Mouse (Mus musculus): ENCODE data around the gene Wdr1. TPM values are rescaled to one million over a fixed set of nuclear protein-coding genes. Genes with fewer than 3 reads are reported as not detected.

Gene Wdr1
- polyA plus RNA-seq, 1 experiment from 2014 or later: 168 TPM

- no peaks in the 10 kb centered on the region for H3K27me3 ChIP-seq (ENCODE audit: insufficient read depth, poor library complexity, severe bottlenecking)
- no peak overlapping the region for H3K4me3 ChIP-seq
- H3K36me3 ChIP-seq: peaks cover 100% of the 10 kb centered on the region
- H3K9me3 ChIP-seq: no peaks in the 10 kb centered on the region
- no peak overlapping the region for H3K27ac ChIP-seq
- no peak for DNase-seq (ENCODE audit: low spot score)
- WGBS: 90% methylated on average over 1 of the region's 1 CpGs
- H3K4me1 ChIP-seq (replicated peaks): no peaks in the 10 kb centered on the region
Observed at GRCm38 (mm10) chr5:38540898-38541297, 22.1 kb downstream of the Wdr1 start.

GRCm38 (mm10) chr5:38538508-38538907 lies 24.5 kb downstream of the Wdr1 start:
- no peak for DNase-seq (ENCODE audit: low spot score)
- no peak overlapping the region for H3K4me3 ChIP-seq
- no peaks in the 10 kb centered on the region for H3K9me3 ChIP-seq
- no peaks in the 10 kb centered on the region for H3K27me3 ChIP-seq (ENCODE audit: insufficient read depth, poor library complexity, severe bottlenecking)
- H3K4me1 ChIP-seq (replicated peaks): no peaks in the 10 kb centered on the region
- peaks cover 100% of the 10 kb centered on the region for H3K36me3 ChIP-seq
- no peak overlapping the region for H3K27ac ChIP-seq
- WGBS: 90% methylated on average over 8 of the region's 8 CpGs

GRCm38 (mm10) chr5:38537845-38538244 lies 25.2 kb downstream of the Wdr1 start:
- Histone ChIP-seq H3K4me3 (no peak overlapping the region), H3K36me3 (peaks cover 100% of the 10 kb centered on the region)
- DNase-seq (ENCODE audit: low spot score): no peak

GRCm38 (mm10) chr5:38536822-38537221 lies 26.2 kb downstream of the Wdr1 start:
- 84% methylated on average over 3 of the region's 3 CpGs for WGBS
- Histone ChIP-seq H3K9me3 (no peaks in the 10 kb centered on the region), H3K36me3 (peaks cover 100% of the 10 kb centered on the region), H3K27me3 (ENCODE audit: insufficient read depth, poor library complexity, severe bottlenecking) (no peaks in the 10 kb centered on the region), H3K27ac (no peak overlapping the region), H3K4me1 (replicated peaks) (no peaks in the 10 kb centered on the region), H3K4me3 (no peak overlapping the region)
- no peak for DNase-seq (ENCODE audit: low spot score)

More at GRCm38 (mm10) chr5:38537845-38538244, 25.2 kb downstream of the Wdr1 start:
- H3K27me3 ChIP-seq (ENCODE audit: insufficient read depth, poor library complexity, severe bottlenecking): no peaks in the 10 kb centered on the region
- H3K4me1 ChIP-seq (replicated peaks): no peaks in the 10 kb centered on the region
- H3K9me3 ChIP-seq: no peaks in the 10 kb centered on the region
- WGBS: 94% methylated on average over 4 of the region's 4 CpGs
- H3K27ac ChIP-seq: no peak overlapping the region

- no peak for DNase-seq (ENCODE audit: low spot score)
- no peak overlapping the region for H3K27ac ChIP-seq
- WGBS: 88% methylated on average over 4 of the region's 4 CpGs
- peaks cover 100% of the 10 kb centered on the region for H3K36me3 ChIP-seq
- H3K4me3 ChIP-seq: no peak overlapping the region
- no peaks in the 10 kb centered on the region for H3K9me3 ChIP-seq
- no peaks in the 10 kb centered on the region for H3K27me3 ChIP-seq (ENCODE audit: insufficient read depth, poor library complexity, severe bottlenecking)
- H3K4me1 ChIP-seq (replicated peaks): no peaks in the 10 kb centered on the region
Observed at GRCm38 (mm10) chr5:38532084-38532483, 30.9 kb downstream of the Wdr1 start.

DNA sequence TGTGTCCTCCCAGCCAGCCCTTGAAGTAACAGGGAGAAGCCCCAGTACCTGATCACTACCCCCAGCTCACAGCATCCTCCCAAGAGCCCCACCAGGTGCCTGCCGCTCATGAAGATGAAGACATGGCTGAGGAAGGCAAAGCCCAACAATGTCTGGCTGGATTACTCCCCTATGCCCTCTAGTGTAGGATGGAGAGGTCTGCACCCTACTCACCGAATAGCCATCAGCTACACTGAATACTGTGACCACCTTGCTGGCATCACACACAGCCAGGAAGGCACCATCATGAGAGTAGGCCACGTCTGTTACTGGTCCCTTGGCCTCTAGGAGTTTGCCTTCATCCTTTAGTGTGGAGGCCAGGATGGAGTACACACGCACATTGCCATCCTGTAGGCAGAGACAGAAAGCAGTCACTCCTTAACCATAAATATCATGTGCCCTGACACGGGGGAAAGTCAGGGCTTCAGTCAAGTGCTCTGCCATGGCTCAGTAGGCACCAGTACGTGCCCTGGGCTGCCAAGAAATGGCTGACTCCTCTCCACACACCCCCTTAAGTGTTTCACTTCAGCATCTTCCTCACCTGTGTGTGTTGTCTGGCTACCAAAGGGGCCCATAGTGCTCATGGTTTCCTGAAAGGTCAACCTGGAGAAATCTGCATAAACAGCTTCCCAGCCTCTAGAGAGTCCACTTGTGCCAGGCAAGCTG lies 33.1 kb downstream of the Wdr1 start:
- peak; percentile 17 for DNase-seq (ENCODE audit: low spot score)

DNA sequence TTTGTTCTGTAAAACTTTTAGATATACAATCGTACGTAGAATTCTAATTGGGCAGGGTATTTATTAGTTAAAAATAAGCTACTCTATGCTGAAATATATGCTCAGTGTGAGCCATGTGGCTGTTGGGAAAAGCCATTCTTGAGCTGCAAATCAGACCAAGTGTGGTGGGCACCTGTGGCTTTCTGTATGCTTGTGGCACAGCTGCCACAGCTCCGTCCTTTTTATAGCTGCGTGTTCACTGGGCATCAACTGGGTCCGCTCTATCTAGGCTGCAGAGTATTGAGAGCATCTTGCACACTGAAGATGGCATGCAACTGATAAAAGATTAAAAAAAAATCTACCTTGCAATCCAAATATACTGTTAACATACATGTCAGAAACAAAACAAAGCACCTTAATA lies 40.0 kb downstream of the Wdr1 start:
- Histone ChIP-seq H3K4me3 (no peak overlapping the region), H3K9me3 (no peaks in the 10 kb centered on the region), H3K36me3 (peaks cover 36% of the 10 kb centered on the region), H3K27ac (no peak overlapping the region), H3K4me1 (replicated peaks) (no peaks in the 10 kb centered on the region), H3K27me3 (ENCODE audit: insufficient read depth, poor library complexity, severe bottlenecking) (no peaks in the 10 kb centered on the region)
- DNase-seq (ENCODE audit: low spot score): no peak
- WGBS: 96% methylated on average over 5 of the region's 5 CpGs

More for the DNA sequence above, 33.1 kb downstream of the Wdr1 start:
- Histone ChIP-seq H3K4me3 (no peak overlapping the region), H3K9me3 (no peaks in the 10 kb centered on the region), H3K4me1 (replicated peaks) (no peaks in the 10 kb centered on the region), H3K36me3 (peaks cover 100% of the 10 kb centered on the region), H3K27ac (no peak overlapping the region), H3K27me3 (ENCODE audit: insufficient read depth, poor library complexity, severe bottlenecking) (no peaks in the 10 kb centered on the region)
- 81% methylated on average over 6 of the region's 6 CpGs for WGBS

- 55% methylated on average over 1 of the region's 1 CpGs for WGBS
- DNase-seq (ENCODE audit: low spot score): no peak
- Histone ChIP-seq H3K27ac (no peak overlapping the region), H3K36me3 (peaks cover 15% of the 10 kb centered on the region), H3K4me3 (no peak overlapping the region), H3K4me1 (replicated peaks) (no peaks in the 10 kb centered on the region), H3K27me3 (ENCODE audit: insufficient read depth, poor library complexity, severe bottlenecking) (no peaks in the 10 kb centered on the region), H3K9me3 (no peaks in the 10 kb centered on the region)
Observed at GRCm38 (mm10) chr5:38520838-38521237, 42.2 kb downstream of the Wdr1 start.

GRCm38 (mm10) chr5:38516267-38516666 lies 46.8 kb downstream of the Wdr1 start:
- H3K36me3 ChIP-seq: no peaks in the 10 kb centered on the region
- no peaks in the 10 kb centered on the region for H3K9me3 ChIP-seq
- H3K4me3 ChIP-seq: no peak overlapping the region
- peak; percentile 21 for DNase-seq (ENCODE audit: low spot score)
- WGBS: 53% methylated on average over 6 of the region's 6 CpGs
- no peaks in the 10 kb centered on the region for H3K27me3 ChIP-seq (ENCODE audit: insufficient read depth, poor library complexity, severe bottlenecking)
- no peak overlapping the region for H3K27ac ChIP-seq
- H3K4me1 ChIP-seq (replicated peaks): peaks cover 18% of the 10 kb centered on the region; the same call in 1 of the 2 replicates

GRCm38 (mm10) chr5:38512991-38513390 lies 50.0 kb downstream of the Wdr1 start:
- Histone ChIP-seq H3K36me3 (no peaks in the 10 kb centered on the region), H3K4me1 (replicated peaks) (peaks cover 18% of the 10 kb centered on the region; the same call in 1 of the 2 replicates), H3K4me3 (no peak overlapping the region), H3K27me3 (ENCODE audit: insufficient read depth, poor library complexity, severe bottlenecking) (no peaks in the 10 kb centered on the region), H3K9me3 (no peaks in the 10 kb centered on the region), H3K27ac (no peak overlapping the region)
- WGBS: 16% methylated on average over 2 of the region's 2 CpGs
- no peak for DNase-seq (ENCODE audit: low spot score)

GRCm38 (mm10) chr5:38509568-38509967 lies 53.5 kb downstream of the Wdr1 start:
- peaks cover 27% of the 10 kb centered on the region for H3K4me1 ChIP-seq (replicated peaks)
- H3K27me3 ChIP-seq (ENCODE audit: insufficient read depth, poor library complexity, severe bottlenecking): no peaks in the 10 kb centered on the region
- no peaks in the 10 kb centered on the region for H3K9me3 ChIP-seq
- no peaks in the 10 kb centered on the region for H3K36me3 ChIP-seq
- DNase-seq (ENCODE audit: low spot score): no peak
- H3K27ac ChIP-seq: no peak overlapping the region
- no peak overlapping the region for H3K4me3 ChIP-seq
- 88% methylated on average over 4 of the region's 4 CpGs for WGBS

GRCm38 (mm10) chr5:38505435-38505765 lies 57.6 kb downstream of the Wdr1 start:
- no peak for DNase-seq (ENCODE audit: low spot score)
- Histone ChIP-seq H3K27me3 (ENCODE audit: insufficient read depth, poor library complexity, severe bottlenecking) (no peaks in the 10 kb centered on the region), H3K27ac (peak overlapping the region; percentile 47), H3K4me3 (no peak overlapping the region), H3K4me1 (replicated peaks) (peaks cover 16% of the 10 kb centered on the region), H3K36me3 (no peaks in the 10 kb centered on the region), H3K9me3 (no peaks in the 10 kb centered on the region)
- 66% methylated on average over 3 of the region's 3 CpGs for WGBS

GRCm38 (mm10) chr5:38504747-38505434 lies 58.1 kb downstream of the Wdr1 start:
- 60% methylated on average over 6 of the region's 6 CpGs for WGBS
- no peak for DNase-seq (ENCODE audit: low spot score)
- peak overlapping the region; percentile 47 for H3K27ac ChIP-seq
- H3K9me3 ChIP-seq: no peaks in the 10 kb centered on the region
- H3K4me1 ChIP-seq (replicated peaks): peaks cover 16% of the 10 kb centered on the region
- no peaks in the 10 kb centered on the region for H3K27me3 ChIP-seq (ENCODE audit: insufficient read depth, poor library complexity, severe bottlenecking)
- H3K4me3 ChIP-seq: no peak overlapping the region
- H3K36me3 ChIP-seq: no peaks in the 10 kb centered on the region
